Mouse (Mus musculus) olfactory bulb, adult 2 months (tissue): Measurements from ENCODE around the gene Cacna2d2. TPM values are rescaled to one million over a fixed set of nuclear protein-coding genes. Genes with fewer than 3 reads are reported as not detected.

ENCODE experiments used
- H3K27ac ChIP-seq: fragments of 200-500 bp; 2 replicates; pipeline ENCODE4 v1.5.1; 2012; ENCODE audit warnings: low read depth, low read length; ENCODE audit not compliant: insufficient read depth
- H3K4me1 ChIP-seq: fragments of 200-500 bp; 2 replicates; pipeline ENCODE4 v1.6.1; 2012; ENCODE audit warnings: low read length; ENCODE audit not compliant: control insufficient read depth, insufficient read depth
- H3K4me3 ChIP-seq: fragments of 200-500 bp; 2 replicates; pipeline ENCODE4 v1.5.1; 2012; ENCODE audit warnings: mild to moderate bottlenecking, low read depth, low read length, moderate library complexity; ENCODE audit not compliant: insufficient read depth
- CTCF ChIP-seq: fragments of 200-500 bp; IDR thresholded peaks from 2 replicates; pipeline ENCODE4 v1.5.1; 2012; ENCODE audit warnings: low read depth, mild to moderate bottlenecking, low read length, moderate library complexity; ENCODE audit not compliant: insufficient read depth
- POLR2A ChIP-seq: fragments of 200-500 bp; IDR thresholded peaks from 2 replicates; pipeline ENCODE4 v1.6.1; 2012; ENCODE audit warnings: mild to moderate bottlenecking, low read depth, low read length, moderate library complexity; ENCODE audit not compliant: insufficient read depth
- WGBS: fragments of 180-500 bp; shearing (Covaris S2); methylation state at CpG from one replicate; pipeline ENCODE4 v1.1.7; 2018; 5-methylcytosine and 5-hydroxymethylcytosine counted together
- polyA plus RNA-seq: library from polyadenylated mRNA; stranded (reverse); fragments of >200 nt; gene quantifications from 2 replicates; pipeline ENCODE4 v1.2.4, GENCODE M21; 2012; ENCODE audit warnings: low replicate concordance; ENCODE audit not compliant: missing spikeins, insufficient read depth, insufficient read length

The Cacna2d2 gene
- polyA plus RNA-seq, 1 experiment, result not detected

GRCm38 (mm10) chr9:107496359-107496758, 96.9 kb downstream of the Cacna2d2 start:
- TF ChIP-seq POLR2A (no peak), CTCF (no peak)
- WGBS, result 94% methylated on average over 3 of the region's 3 CpGs
- no peak overlapping the region for H3K4me3 ChIP-seq
- H3K27ac ChIP-seq, result no peak overlapping the region
- H3K4me1 ChIP-seq, result no peaks in the 10 kb centered on the region

DNA sequence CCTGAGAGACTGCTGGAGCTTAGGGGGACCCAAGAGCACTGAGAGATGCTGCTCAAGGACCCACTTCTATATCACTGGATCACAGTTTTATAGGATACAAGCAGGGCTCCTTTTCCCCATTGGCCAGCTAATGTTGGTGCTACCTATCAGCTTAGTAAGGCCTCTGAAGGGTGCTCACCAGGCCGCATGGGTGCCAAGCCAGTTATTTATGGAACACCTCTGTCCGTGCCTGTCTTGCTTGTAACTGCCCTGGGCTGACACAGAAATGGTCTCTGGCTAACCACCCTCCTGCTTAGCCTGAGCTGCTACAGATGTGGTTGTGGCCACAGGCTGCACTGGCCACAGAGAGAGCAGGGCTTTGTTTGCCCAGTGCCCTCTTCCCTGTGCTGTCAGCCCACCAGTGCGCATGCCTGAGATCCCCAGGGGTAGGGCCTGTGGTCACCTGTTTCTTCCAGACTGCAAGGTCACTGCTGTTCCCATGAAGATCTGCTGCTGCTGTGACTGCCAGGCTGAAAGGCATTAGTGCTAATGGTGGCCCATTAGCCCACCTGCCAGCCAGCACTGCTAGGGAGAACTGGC, 101.4 kb downstream of the Cacna2d2 start:
- WGBS, result 92% methylated on average over 3 of the region's 3 CpGs
- Histone ChIP-seq H3K4me3 (no peak overlapping the region), H3K4me1 (peaks cover 23% of the 10 kb centered on the region), H3K27ac (no peak overlapping the region)
- TF ChIP-seq CTCF (no peak), POLR2A (no peak)

DNA sequence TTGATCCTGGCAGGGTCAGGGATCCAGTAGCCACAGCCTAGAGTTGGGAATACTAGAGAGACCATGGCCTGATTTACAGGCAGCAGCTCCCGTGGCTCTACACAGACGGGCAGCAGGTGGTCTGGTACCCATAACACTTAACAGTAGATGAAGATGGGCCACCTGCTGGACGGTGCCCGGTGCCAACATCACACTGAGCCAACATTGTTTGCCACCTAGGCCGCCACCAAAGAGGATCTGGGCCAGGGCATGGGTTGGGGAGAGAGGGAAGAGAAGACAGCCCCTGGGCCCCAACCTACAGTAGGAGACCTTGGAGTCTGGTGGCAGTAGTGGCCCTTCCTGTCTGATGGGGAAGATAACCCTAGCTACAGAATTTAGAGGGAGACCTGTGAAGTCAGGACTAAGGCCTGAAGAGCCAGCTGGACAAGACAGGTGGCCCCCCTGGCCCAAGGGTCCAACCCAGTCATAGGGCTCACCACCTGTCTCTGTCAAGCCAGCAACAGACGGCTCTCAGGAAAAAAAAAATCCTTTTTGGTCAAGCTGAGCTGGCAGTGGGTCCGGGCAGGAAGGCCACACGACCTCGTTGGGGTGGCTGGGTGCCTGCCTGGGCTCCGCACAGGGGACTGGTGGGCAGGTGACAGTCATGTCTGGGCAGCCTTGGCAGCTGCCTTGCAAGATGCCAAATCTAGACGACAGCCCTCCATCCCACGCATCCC, 102.9 kb downstream of the Cacna2d2 start:
- TF ChIP-seq CTCF (no peak), POLR2A (no peak)
- no peak overlapping the region for H3K27ac ChIP-seq
- no peak overlapping the region for H3K4me3 ChIP-seq
- peaks cover 37% of the 10 kb centered on the region for H3K4me1 ChIP-seq
- WGBS, result 81% methylated on average over 12 of the region's 12 CpGs

- Histone ChIP-seq H3K4me1 (peaks cover 56% of the 10 kb centered on the region), H3K4me3 (no peak overlapping the region), H3K27ac (no peak overlapping the region)
- TF ChIP-seq CTCF (no peak), POLR2A (no peak)
- WGBS, result 29% methylated on average over 19 of the region's 19 CpGs
Measured at GRCm38 (mm10) chr9:107504662-107505537, 105.5 kb downstream of the Cacna2d2 start.

GRCm38 (mm10) chr9:107508266-107508665, 108.9 kb downstream of the Cacna2d2 start:
- Histone ChIP-seq H3K4me1 (peaks cover 65% of the 10 kb centered on the region), H3K27ac (no peak overlapping the region), H3K4me3 (no peak overlapping the region)
- WGBS, result 18% methylated on average over 10 of the region's 10 CpGs
- TF ChIP-seq POLR2A (no peak), CTCF (0 out of 2 replicates have a peak, but pooled peaks have one; percentile 10)

- Histone ChIP-seq H3K4me3 (no peak overlapping the region), H3K27ac (no peak overlapping the region), H3K4me1 (peaks cover 45% of the 10 kb centered on the region)
- 92% methylated on average over 14 of the region's 14 CpGs for WGBS
- no peak for TF ChIP-seq CTCF
- no peak for TF ChIP-seq POLR2A
Measured at GRCm38 (mm10) chr9:107510384-107511100, 111.1 kb downstream of the Cacna2d2 start.

DNA sequence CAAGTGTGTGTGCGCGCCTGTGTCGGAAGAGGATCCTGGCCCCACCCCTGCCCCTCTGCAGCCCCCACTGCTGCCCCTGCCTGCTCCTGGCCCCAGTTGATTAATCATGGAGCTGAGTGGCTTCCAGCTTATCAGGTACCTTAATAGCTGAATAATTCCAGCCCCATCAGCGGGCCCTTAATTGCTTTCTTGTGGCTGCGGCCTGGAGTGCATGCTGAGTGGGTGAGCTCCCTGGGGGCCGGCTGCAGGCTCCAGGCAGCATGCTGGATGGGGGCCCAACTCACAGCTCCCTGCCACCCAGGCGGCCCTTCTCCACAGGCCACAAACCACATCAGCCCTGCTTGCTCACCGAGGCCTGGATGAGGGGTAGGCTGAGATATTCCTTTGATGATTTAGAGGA, 112.0 kb downstream of the Cacna2d2 start:
- 79% methylated on average over 8 of the region's 8 CpGs for WGBS
- Histone ChIP-seq H3K27ac (no peak overlapping the region), H3K4me1 (peaks cover 37% of the 10 kb centered on the region), H3K4me3 (no peak overlapping the region)
- TF ChIP-seq CTCF (no peak), POLR2A (no peak)

- Histone ChIP-seq H3K4me3 (no peak overlapping the region), H3K4me1 (peaks cover 28% of the 10 kb centered on the region), H3K27ac (no peak overlapping the region)
- TF ChIP-seq CTCF (no peak), POLR2A (no peak)
- 46% methylated on average over 16 of the region's 16 CpGs for WGBS
Measured at GRCm38 (mm10) chr9:107512326-107512725, 112.9 kb downstream of the Cacna2d2 start.
